Mouse (Mus musculus) lung, postnatal 25 days (tissue): ENCODE measurements at regions not wholly inside any gene's neighbourhood (a gene's known extent, or its start where the extent isn't known, plus 50 kb on each side); places are given as distances from the start of the nearest gene placed in this dataset.

ENCODE experiments used
- DNase-seq: peaks from one replicate; pipeline ENCODE4 v3.0.0; 2022; ENCODE audit warnings: low spot score

GRCm38 (mm10) chr2:178660071-178660470 lies 229.7 kb downstream of the Cdh26 start:
- DNase-seq = no peak

- DNase-seq = peak; percentile 76
These were observed 232.1 kb downstream of the Cdh26 start for GRCm38 (mm10) chr2:178662396-178662795.

DNA sequence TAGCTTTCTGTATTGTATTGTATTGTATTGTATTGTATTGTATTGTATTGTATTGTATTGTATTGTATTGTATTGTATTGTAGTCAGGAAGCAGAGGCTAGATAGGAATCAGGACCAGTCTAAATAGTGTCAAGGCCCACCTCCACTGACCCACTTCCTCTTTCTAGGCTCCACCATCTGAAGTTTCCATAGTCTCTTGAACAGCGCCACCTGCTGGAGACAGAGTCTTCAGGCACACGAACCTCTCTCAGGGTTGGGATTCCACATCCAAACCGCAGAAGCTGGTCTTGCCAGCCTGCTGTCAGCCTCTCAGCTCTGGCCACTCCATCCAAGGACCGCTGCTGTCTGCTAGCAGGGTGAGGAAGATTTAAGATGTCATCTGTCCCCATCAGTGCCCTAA lies 234.6 kb downstream of the Cdh26 start:
- DNase-seq = peak; percentile 57

- DNase-seq = peak; percentile 18
These were observed 238.1 kb downstream of the Cdh26 start for GRCm38 (mm10) chr2:178668451-178668850.

GRCm38 (mm10) chr2:178670952-178671351 lies 240.6 kb downstream of the Cdh26 start:
- no peak for DNase-seq

- DNase-seq = no peak
These were observed 243.3 kb downstream of the Cdh26 start for GRCm38 (mm10) chr2:178673621-178674020.

GRCm38 (mm10) chr2:178674621-178675020 lies 244.3 kb downstream of the Cdh26 start:
- no peak for DNase-seq

DNA sequence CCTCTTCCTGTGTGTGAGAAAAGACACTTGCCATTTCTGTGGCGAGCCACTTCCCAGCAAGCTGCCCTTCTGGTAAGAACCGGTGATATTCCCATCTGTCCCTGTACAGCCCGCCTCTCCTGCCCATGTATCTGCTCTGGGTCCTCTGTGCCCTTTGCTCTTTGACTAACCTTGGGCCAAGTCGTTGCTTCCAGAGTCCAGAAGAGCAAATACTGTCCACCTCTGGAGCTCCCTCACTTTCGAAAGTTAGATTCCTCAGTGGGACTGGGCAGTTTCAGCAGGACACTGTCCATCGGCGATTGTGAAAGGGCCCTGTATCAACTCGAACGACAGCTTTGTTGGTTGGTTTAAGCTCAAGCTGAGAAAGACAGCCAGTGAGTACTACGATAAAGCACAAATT lies 246.6 kb downstream of the Cdh26 start:
- DNase-seq = no peak

DNA sequence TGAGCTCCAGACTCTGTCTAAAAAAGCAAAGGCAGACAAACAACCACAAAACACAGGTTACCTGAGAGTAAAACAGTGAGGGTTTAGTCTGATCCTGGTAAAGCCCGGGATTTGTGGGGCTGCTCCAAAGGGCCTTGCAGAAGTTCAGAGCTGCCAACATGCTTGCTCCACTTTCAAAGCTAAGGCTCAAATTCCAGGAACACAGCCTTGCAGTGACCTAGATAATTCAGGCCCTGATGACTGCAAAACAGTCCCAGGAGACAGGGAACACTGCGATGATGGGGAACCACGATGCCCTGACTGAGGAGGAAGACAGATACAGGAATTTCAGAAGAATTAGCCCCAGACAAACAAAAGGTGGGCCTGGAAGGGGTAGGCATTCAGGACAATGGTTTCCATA lies 250.0 kb downstream of the Cdh26 start:
- DNase-seq = no peak

- DNase-seq = no peak
These were observed 254.0 kb downstream of the Cdh26 start for GRCm38 (mm10) chr2:178684026-178684958.

DNA sequence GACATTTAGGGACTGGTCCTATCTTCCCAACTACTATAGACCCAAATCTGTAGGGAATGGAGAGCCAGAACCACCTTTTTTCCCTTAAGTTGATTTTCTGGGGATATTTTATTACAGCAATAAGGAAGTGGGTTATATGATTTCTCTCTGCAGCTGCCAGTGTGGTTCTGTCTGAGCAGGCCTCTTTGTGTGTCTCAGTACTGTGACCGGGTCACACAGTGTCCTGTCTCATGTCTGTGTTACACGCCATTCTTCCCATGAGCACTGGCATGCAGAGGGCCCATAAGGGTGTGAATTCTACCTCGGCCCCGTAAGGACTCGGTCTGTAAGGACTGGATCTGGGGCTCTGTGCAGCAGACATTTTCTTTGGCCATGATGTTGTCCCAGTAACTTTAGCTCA lies 254.9 kb downstream of the Cdh26 start:
- DNase-seq = no peak

DNA sequence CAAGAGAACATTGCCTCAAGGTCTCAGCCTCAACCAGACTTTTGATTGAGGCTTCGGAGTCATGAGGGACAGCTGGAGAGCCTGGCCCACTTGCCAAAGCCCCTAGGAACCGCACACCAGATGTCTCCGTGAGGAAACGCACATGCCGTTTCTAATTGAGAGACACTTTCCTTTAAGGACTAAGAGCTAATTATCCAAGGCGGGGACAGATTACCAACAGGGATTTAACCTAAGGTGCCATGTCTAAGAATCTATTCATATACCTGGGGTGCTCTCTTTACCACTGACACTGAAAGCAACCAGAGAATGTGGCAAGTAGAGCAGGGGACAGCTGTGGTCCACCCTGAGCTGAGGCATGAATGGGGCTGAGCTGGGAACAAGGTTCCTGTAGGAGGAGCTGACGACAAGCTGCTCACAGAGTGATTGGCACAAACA lies 255.9 kb downstream of the Cdh26 start:
- no peak for DNase-seq

DNA sequence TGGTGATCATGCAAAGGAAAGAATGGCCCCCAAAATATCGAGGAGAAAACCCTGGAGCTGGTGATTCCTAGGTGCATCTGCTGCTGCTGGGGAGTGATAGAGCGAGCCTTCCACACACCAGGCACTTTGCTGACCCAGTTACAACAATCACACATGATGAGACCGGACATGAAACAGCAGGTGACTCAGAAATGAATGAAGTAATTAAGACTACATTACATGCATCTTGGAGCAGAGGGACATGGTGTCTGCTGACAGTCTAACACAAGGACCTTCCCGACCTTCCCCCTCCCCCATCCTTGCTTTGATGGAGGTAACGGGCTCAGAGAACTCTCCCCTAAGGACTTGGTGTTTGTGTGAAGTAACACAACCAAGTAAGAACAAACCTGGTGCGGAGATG lies 258.3 kb downstream of the Cdh26 start:
- no peak for DNase-seq

GRCm38 (mm10) chr2:178691190-178691864 lies 261.0 kb downstream of the Cdh26 start:
- DNase-seq = peak; percentile 8

- no peak for DNase-seq
These were observed 261.5 kb downstream of the Cdh26 start for GRCm38 (mm10) chr2:178691865-178692228.

DNA sequence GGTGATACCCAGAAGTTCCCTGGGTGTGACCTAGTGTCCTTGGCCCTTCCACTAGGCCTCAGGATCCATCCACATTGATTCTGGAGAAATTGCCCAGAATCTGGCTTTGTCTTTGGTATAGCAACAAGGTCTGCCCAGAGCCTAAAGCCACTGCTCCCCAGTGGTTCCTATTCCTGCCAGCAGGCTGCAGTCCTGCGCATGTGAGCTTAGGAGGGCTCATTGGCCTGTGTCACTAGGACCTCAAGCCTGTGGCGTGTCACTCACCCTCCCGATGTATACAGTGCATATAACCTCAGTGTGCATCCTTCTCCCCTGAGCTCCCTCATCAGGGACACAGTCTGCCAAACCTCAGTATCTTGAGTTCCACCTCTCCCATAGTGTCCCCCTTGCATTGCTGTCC lies 261.9 kb downstream of the Cdh26 start:
- no peak for DNase-seq

DNA sequence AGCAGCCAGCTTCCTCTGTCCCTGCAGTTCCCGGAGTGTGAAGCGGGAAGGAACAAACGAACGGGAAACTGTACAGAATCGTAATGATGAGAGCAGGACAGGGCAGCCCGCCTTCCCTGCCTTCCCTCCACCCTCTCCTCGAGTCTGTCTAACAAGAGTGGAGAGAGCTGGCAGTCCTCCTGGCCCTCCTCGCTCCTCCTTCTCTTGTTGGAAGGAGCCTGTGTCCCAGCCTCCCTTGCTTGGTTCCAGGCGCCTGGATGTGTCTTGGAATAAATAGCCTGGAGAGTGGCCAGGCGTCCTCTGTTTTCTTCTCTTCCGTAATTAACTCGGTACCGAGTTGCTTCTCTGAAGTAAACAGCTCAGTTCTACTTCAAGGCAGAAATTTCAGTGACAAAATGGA lies 268.3 kb downstream of the Cdh26 start:
- DNase-seq = peak; percentile 16

DNA sequence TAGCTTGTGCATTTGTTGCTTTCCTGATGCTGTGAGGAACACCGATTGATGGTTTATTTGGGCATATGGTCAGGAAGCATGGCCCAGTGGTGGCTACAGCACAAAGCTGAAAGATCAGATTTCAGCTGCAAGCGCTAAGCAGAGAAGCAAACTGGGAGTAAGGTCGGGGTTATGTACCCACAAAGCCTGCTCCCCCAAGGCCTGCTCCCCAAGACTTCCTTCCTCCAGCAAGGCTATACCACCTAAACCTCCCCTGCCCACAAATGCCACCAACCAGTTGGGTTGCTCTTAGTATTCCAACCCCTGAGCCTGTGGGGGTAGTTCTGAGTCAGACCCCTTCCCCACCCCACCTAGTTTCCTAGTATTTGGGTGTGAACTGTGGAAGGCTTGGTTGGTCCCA lies 270.5 kb downstream of the Cdh26 start:
- no peak for DNase-seq

DNA sequence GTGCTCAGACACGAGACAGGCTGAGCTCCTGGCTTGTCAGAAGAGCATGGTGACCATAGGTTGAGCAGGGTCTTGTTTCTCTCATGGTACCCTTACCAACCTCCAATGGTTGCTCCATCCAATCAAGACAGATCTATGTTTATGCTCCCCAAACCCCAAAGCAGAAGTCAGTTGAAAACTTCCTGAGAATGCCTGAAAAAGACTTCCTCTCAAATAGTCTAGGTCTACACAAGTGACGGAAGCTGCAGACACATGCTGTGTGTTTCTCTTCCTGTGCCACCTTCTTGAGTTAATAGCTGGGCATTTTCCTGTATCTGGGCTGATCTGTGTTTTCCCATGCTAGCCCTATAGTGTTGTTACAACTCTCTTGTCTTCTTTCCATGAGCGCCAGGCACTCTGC lies 274.2 kb downstream of the Cdh26 start:
- no peak for DNase-seq

DNA sequence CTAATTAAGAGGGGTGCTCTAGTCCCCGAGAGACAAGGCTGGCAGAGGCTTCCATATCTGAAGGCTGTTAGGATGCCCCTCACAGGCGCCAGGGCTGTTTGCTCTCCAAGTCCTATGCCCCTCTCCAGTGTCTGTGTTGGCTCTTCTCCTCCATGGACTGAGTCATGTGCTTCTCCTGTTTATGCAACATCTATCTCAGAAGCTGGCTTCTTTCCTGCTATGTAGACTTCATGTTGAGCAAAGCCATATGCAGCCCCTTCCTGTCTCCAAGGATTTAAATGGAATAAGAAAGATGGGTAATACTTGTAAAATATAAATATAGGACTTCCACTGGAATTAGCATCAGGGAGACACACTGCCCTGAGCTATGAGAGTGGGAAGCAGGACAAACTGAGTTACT lies 278.3 kb downstream of the Cdh26 start:
- DNase-seq = no peak

GRCm38 (mm10) chr2:178709192-178709881 lies 279.0 kb downstream of the Cdh26 start:
- no peak for DNase-seq

DNA sequence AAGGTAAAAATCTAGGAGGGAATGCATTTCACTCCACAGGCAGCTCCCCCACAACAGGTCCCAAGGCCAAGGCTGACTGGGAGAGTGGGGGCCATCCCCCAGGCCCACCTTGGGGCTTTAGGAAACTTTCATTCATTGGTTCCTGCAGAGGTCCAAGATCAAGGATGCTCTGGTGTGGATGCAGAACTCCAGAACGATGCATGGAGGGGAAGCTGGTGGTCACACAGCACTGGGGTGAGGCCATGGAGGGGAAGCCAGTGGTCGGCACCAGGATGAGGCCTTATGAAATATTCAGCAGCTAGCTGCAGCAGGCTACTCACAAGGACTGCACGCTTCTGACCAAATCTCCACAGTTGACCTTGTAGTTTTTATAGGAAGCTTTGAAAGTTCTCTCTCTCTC lies 279.7 kb downstream of the Cdh26 start:
- DNase-seq = no peak

DNA sequence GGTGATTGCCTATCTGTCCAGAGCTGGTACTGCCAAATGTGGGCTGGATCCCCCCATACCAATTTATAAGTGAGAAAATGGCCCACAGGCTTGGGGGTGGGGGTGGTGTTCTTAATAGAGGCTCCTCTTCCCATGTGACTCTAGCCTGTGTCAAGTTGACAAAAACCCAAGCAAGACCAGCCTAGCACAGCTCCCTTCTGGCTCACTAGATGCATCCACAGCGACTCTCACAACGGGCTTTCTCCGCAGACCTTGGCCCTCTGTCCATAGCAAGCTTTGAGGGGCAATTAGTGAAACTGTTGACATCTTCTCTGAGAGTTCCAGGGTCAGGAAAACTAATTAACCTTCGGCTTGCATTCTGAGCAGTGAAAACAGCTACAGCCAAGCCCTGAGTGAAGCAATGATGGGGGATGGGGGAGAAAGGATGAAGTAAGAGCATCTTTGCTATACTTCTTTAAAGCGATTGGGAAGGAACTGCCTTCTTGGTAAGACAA lies 281.3 kb downstream of the Cdh26 start:
- no peak for DNase-seq
